ENCODE assay signal across 22 mouse cellular contexts in the genomic region with DNA sequence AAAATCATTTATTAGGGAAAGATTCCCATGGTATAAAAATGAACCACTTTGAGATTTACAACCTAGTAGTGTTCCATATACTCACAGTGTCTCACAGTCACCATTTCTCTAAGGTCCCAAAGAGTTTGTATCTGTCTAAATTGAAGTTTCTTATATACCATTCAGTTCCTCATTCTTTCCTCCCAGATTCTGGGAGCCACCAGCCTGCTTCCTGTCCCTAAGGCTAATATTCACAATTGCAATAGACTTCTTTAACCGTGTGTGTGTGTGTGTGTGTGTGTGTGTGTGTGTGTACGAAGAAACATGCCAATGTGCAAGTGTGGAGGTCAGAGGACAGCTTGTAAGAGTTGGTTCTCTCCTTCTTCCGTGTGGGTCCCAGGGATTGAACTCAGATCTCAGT.
"Had no signal": no experiment of that assay in that cellular context is flagged by ENCODE, and none has a peak within 500 bp of the region (broad histone marks: within the 10 kb centered on the region; RNA-seq: fewer than 3 reads in every experiment).

No protein-coding gene starts in this region.

- DNase-seq: heart, postnatal 10 days; heart, postnatal 14 days; heart, postnatal 36 days; heart, postnatal 4 days; kidney, adult 11 months; kidney, adult 18-20 months; kidney, adult 2 months; kidney, adult 8-10 months; kidney, adult 9 months; kidney, postnatal 10 days; kidney, postnatal 14 days; kidney, postnatal 25 days; kidney, postnatal 36 days; kidney, postnatal 4 days; layer of hippocampus, adult 9-11 months; layer of hippocampus, postnatal 36 days had no signal

- ATAC-seq: hindbrain, embryonic 16.5 days; hindbrain, postnatal 0 days; inflammation-experienced regulatory T-cells, adult 6 months; intestine, embryonic 15.5 days; intestine, embryonic 16.5 days; intestine, postnatal 0 days had no signal
